9 mouse cellular contexts compared by ENCODE assay signal in the genomic region with DNA sequence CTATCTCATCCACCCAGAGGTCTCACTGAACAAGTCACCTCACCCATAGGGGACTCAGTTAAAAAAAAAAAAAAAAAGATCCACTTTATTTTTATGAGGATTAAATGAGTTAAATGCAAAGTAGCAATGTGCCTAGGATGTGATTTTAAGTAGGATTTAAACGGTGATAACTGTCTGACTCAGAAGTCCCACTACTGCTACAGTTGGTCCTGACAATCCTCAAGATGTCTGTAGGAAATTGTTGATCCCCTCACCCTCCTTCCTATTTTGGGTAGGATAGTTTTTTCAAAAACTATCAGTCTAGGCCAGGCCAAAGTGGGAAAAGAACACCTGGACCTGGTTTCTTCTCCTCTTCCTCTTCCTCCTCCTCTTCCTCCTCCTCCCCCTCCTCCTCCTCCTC. TPM values are rescaled to one million over a fixed set of nuclear protein-coding genes. Genes with fewer than 3 reads are reported as not detected.
DNase-seq lines count a peak whose midpoint lies in the region; ATAC-seq and TF ChIP-seq lines count a peak whose summit lies in the region.
"Had no signal": no experiment of that assay in that cellular context is flagged by ENCODE, and none has a peak within 500 bp of the region (broad histone marks: within the 10 kb centered on the region; RNA-seq: fewer than 3 reads in every experiment).

No protein-coding gene starts in this region.

- DNase-seq in heart, adult 18-20 months = no peak
- no peak for DNase-seq in forebrain, postnatal 0 days
- no peak for DNase-seq in liver, postnatal 0 days
- DNase-seq in MN1 (ENCODE audit: low spot score) = no peak
- DNase-seq in testis, postnatal 10 days (ENCODE audit: low spot score) = no peak
- DNase-seq: thymus, adult 18-20 months had no signal

- no peak for TF ChIP-seq POLR2A in ES-Bruce4 (IDR thresholded peaks at IDR 0.05; ENCODE audit: insufficient read depth, low read length)

- no peak for TF ChIP-seq CTCF in ES-Bruce4 (IDR thresholded peaks at IDR 0.05; ENCODE audit: low read depth, low read length)
- no peak for TF ChIP-seq CTCF in forebrain, postnatal 0 days (IDR thresholded peaks at IDR 0.05; ENCODE audit: low read depth)
- no peak for TF ChIP-seq CTCF in liver, postnatal 0 days (IDR thresholded peaks at IDR 0.05; ENCODE audit: low read depth)

- peak overlapping the region; percentile 56 for H3K4me3 ChIP-seq in heart, embryonic 12.5 days
- no peak overlapping the region for H3K4me3 ChIP-seq in ES-Bruce4 (ENCODE audit: low read depth, low read length)
- H3K4me3 ChIP-seq in forebrain, postnatal 0 days (ENCODE audit: low read depth, low read length) = peak overlapping the region; percentile 57
- peak overlapping the region; percentile 75 for H3K4me3 ChIP-seq in liver, postnatal 0 days (ENCODE audit: low read depth, low read length)

- H3K36me3 ChIP-seq in heart, embryonic 12.5 days = no peaks in the 10 kb centered on the region
- no peaks in the 10 kb centered on the region for H3K36me3 ChIP-seq in ES-Bruce4 (ENCODE audit: control insufficient read depth, insufficient read depth, low read length, poor library complexity, severe bottlenecking)
- H3K36me3 ChIP-seq in forebrain, postnatal 0 days (ENCODE audit: insufficient read depth) = no peaks in the 10 kb centered on the region
- no peaks in the 10 kb centered on the region for H3K36me3 ChIP-seq in liver, postnatal 0 days (replicated peaks; ENCODE audit: insufficient read depth, low read length)

- H3K27me3 ChIP-seq in heart, embryonic 12.5 days (replicated peaks) = no peaks in the 10 kb centered on the region
- no peaks in the 10 kb centered on the region for H3K27me3 ChIP-seq in ES-Bruce4 (ENCODE audit: control insufficient read depth, insufficient read depth, low read length, poor library complexity, severe bottlenecking)
- no peaks in the 10 kb centered on the region for H3K27me3 ChIP-seq in forebrain, postnatal 0 days (ENCODE audit: insufficient read depth, low read length)
- no peaks in the 10 kb centered on the region for H3K27me3 ChIP-seq in liver, postnatal 0 days (ENCODE audit: insufficient read depth, low read length)

- peaks cover 11% of the 10 kb centered on the region for H3K4me1 ChIP-seq in heart, embryonic 12.5 days (replicated peaks)
- H3K4me1 ChIP-seq in ES-Bruce4 (ENCODE audit: control insufficient read depth, insufficient read depth, low read length) = peaks cover 3% of the 10 kb centered on the region
- H3K4me1 ChIP-seq in forebrain, postnatal 0 days (ENCODE audit: insufficient read depth) = no peaks in the 10 kb centered on the region
- H3K4me1 ChIP-seq in liver, postnatal 0 days (ENCODE audit: insufficient read depth) = peaks cover 16% of the 10 kb centered on the region

- H3K27ac ChIP-seq in heart, embryonic 12.5 days (ENCODE audit: poor library complexity, severe bottlenecking) = no peak overlapping the region
- H3K27ac ChIP-seq in ES-Bruce4 (ENCODE audit: insufficient read depth, low read length) = no peak overlapping the region
- H3K27ac ChIP-seq in forebrain, postnatal 0 days (ENCODE audit: low read depth, low read length) = no peak overlapping the region
- no peak overlapping the region for H3K27ac ChIP-seq in liver, postnatal 0 days (ENCODE audit: low read depth)

- peak overlapping the region; percentile 53; the same call in 1 of the 2 replicates for H3K9ac ChIP-seq in heart, embryonic 12.5 days
- peak overlapping the region; percentile 83; the same call in 1 of the 2 replicates for H3K9ac ChIP-seq in ES-Bruce4 (ENCODE audit: low read depth, poor library complexity, severe bottlenecking)
- H3K9ac ChIP-seq in forebrain, postnatal 0 days = no peak overlapping the region
- no peak overlapping the region for H3K9ac ChIP-seq in liver, postnatal 0 days (replicated peaks)

- ATAC-seq in heart, embryonic 12.5 days (ENCODE audit: insufficient number of reproducible peaks, low FRiP score) = no peak
- ATAC-seq in forebrain, postnatal 0 days = no peak
- no peak for ATAC-seq in liver, postnatal 0 days
- no peak for ATAC-seq in inflammation-experienced regulatory T-cells, adult 6 months

- TF ChIP-seq EP300 in ES-Bruce4 (IDR thresholded peaks at IDR 0.05; ENCODE audit: insufficient read depth, low read depth, low read length) = no peak
- TF ChIP-seq EP300 in liver, postnatal 0 days (IDR thresholded peaks at IDR 0.05; ENCODE audit: low read depth) = no peak

- 34% methylated on average over 1 of the region's 1 CpGs for WGBS in heart, embryonic 12.5 days
- WGBS in forebrain, postnatal 0 days = 35% methylated on average over 1 of the region's 1 CpGs
- WGBS in liver, postnatal 0 days (ENCODE audit: insufficient replicate concordance) = 30% methylated on average over 1 of the region's 1 CpGs

- no peaks in the 10 kb centered on the region for H3K9me3 ChIP-seq in heart, embryonic 12.5 days (replicated peaks)
- no peaks in the 10 kb centered on the region for H3K9me3 ChIP-seq in ES-Bruce4 (replicated peaks; ENCODE audit: control insufficient read depth, insufficient read depth, low read length, poor library complexity, severe bottlenecking)
- H3K9me3 ChIP-seq in forebrain, postnatal 0 days (ENCODE audit: low read length) = no peaks in the 10 kb centered on the region
- no peaks in the 10 kb centered on the region for H3K9me3 ChIP-seq in liver, postnatal 0 days (ENCODE audit: low read length)

- peak overlapping the region; percentile 84 for H3K4me2 ChIP-seq in heart, embryonic 12.5 days
- H3K4me2 ChIP-seq in forebrain, postnatal 0 days (ENCODE audit: low read depth) = peak overlapping the region; percentile 84
- peak overlapping the region; percentile 95; the same call in 1 of the 2 replicates for H3K4me2 ChIP-seq in liver, postnatal 0 days (ENCODE audit: low read depth, low read length)

RNA-seq across cellular contexts. Expression of a gene that starts 11.9 kb away (rescaled TPM):
- 50.7 and 55.6 TPM in 2 replicates for polyA plus RNA-seq in heart, embryonic 12.5 days (2016; fragmentation: Nextera tagmentation; extraction: Ambion mirVana)
- 10 to 100 TPM; 77.6 to 82.5 TPM for total RNA-seq in heart, adult 18-20 months (2021)
- polyA plus RNA-seq in ES-Bruce4 (2011; ENCODE audit: insufficient read depth, insufficient read length, low read depth, missing spikeins) = 48.9 and 55.0 TPM in 2 replicates
- 35.9 and 38.2 TPM in 2 replicates for total RNA-seq in forebrain, postnatal 0 days (2014; rRNA removed)
- polyA plus RNA-seq in forebrain, postnatal 0 days (2015; fragmentation: Nextera tagmentation; extraction: Ambion mirVana) = 41.8 and 50.8 TPM in 2 replicates
- 27.2 and 28.7 TPM in 2 replicates for polyA plus RNA-seq in liver, postnatal 0 days (2015; fragmentation: Nextera tagmentation; extraction: Ambion mirVana)
- 10 to 100 TPM; 46.4 to 51.1 (median 47.1) TPM for polyA plus RNA-seq in inflammation-experienced regulatory T-cells, adult 6 months (2017; shearing (Covaris generic))

RNA-seq across cellular contexts. Expression of a gene that starts 11.9 kb away (rescaled TPM):
- 35.8 and 38.1 TPM in 2 replicates for polyA plus RNA-seq in heart, embryonic 12.5 days (2016; fragmentation: Nextera tagmentation; extraction: Ambion mirVana)
- total RNA-seq in heart, adult 18-20 months (2021) = 10 to 100 TPM; 31.0 to 35.4 TPM
- 118 and 119 TPM in 2 replicates for polyA plus RNA-seq in ES-Bruce4 (2011; ENCODE audit: insufficient read depth, insufficient read length, low read depth, missing spikeins)
- 30.7 and 40.9 TPM in 2 replicates for total RNA-seq in forebrain, postnatal 0 days (2014; rRNA removed)
- 6.2 and 9.5 TPM in 2 replicates for polyA plus RNA-seq in forebrain, postnatal 0 days (2015; fragmentation: Nextera tagmentation; extraction: Ambion mirVana)
- 7.0 and 8.6 TPM in 2 replicates for polyA plus RNA-seq in liver, postnatal 0 days (2015; fragmentation: Nextera tagmentation; extraction: Ambion mirVana)
- polyA plus RNA-seq in inflammation-experienced regulatory T-cells, adult 6 months (2017; shearing (Covaris generic)) = 10 to 100 TPM; 34.1 to 42.1 (median 39.1) TPM

RNA-seq across cellular contexts. Expression of a gene that starts 34.0 kb away (rescaled TPM):
- polyA plus RNA-seq in heart, embryonic 12.5 days (2016; fragmentation: Nextera tagmentation; extraction: Ambion mirVana) = 41.9 and 42.7 TPM in 2 replicates
- 10 to 100 TPM; 19.6 to 26.9 TPM for total RNA-seq in heart, adult 18-20 months (2021)
- 20.0 and 20.4 TPM in 2 replicates for polyA plus RNA-seq in ES-Bruce4 (2011; ENCODE audit: insufficient read depth, insufficient read length, low read depth, missing spikeins)
- total RNA-seq in forebrain, postnatal 0 days (2014; rRNA removed) = 5.7 and 7.0 TPM in 2 replicates
- polyA plus RNA-seq in forebrain, postnatal 0 days (2015; fragmentation: Nextera tagmentation; extraction: Ambion mirVana) = 14.4 and 15.5 TPM in 2 replicates
- 52.3 and 54.5 TPM in 2 replicates for polyA plus RNA-seq in liver, postnatal 0 days (2015; fragmentation: Nextera tagmentation; extraction: Ambion mirVana)
- polyA plus RNA-seq in inflammation-experienced regulatory T-cells, adult 6 months (2017; shearing (Covaris generic)) = 100 to 1,000 TPM; 135 to 199 (median 174) TPM

RNA-seq across cellular contexts. Expression of a gene that starts 45.7 kb away (rescaled TPM):
- polyA plus RNA-seq in heart, embryonic 12.5 days (2016; fragmentation: Nextera tagmentation; extraction: Ambion mirVana) = 16.8 and 19.1 TPM in 2 replicates
- 10 to 100 TPM; 20.7 to 25.8 TPM for total RNA-seq in heart, adult 18-20 months (2021)
- 26.0 and 28.9 TPM in 2 replicates for polyA plus RNA-seq in ES-Bruce4 (2011; ENCODE audit: insufficient read depth, insufficient read length, low read depth, missing spikeins)
- total RNA-seq in forebrain, postnatal 0 days (2014; rRNA removed) = 21.2 and 30.5 TPM in 2 replicates
- polyA plus RNA-seq in forebrain, postnatal 0 days (2015; fragmentation: Nextera tagmentation; extraction: Ambion mirVana) = 12.1 and 15.5 TPM in 2 replicates
- 15.6 and 17.9 TPM in 2 replicates for polyA plus RNA-seq in liver, postnatal 0 days (2015; fragmentation: Nextera tagmentation; extraction: Ambion mirVana)
- polyA plus RNA-seq in inflammation-experienced regulatory T-cells, adult 6 months (2017; shearing (Covaris generic)) = 10 to 100 TPM; 46.3 to 50.9 (median 48.2) TPM

Comparison
In these comparisons a context has a peak if more than half of its experiments do, and no peak if none do; other contexts are left out.
1. H3K9ac ChIP-seq: peak in heart, embryonic 12.5 days (single experiment) and ES-Bruce4 (single experiment); none in forebrain, postnatal 0 days (single experiment) and liver, postnatal 0 days (single experiment).
2. Peak in every context shown above with its lines, with median percentiles within 50 percentile points of each other: H3K4me2 ChIP-seq.